Mouse (Mus musculus): ENCODE data around the gene Atg5. TPM values are rescaled to one million over a fixed set of nuclear protein-coding genes. Genes with fewer than 3 reads are reported as not detected.

Gene Atg5
- polyA plus RNA-seq, 1 experiment from 2014 or later = 51.4 TPM

DNA sequence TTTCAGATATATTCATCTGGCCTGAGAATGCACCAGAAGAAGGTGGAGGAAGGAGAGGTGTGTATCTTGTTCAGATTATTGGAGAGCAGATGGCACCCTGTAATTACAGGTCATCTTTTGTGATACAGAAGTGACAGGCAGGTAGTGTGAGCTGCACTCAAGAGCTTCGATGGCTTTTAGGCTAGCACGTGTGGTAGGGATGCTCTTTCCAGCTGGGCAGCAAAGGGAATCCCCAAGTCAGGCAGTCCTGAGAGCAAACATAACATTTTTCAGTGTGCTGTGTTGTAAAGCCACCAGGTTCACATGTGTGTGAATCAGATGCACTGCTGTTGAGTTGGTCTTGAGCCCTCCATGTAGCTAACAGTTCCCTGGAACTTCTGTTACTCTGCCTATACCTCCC is 98.0 kb downstream of the Atg5 start:
- H3K9ac ChIP-seq (ENCODE audit: low read depth, low read length) = no peak overlapping the region
- WGBS = 89% methylated on average over 2 of the region's 2 CpGs

DNA sequence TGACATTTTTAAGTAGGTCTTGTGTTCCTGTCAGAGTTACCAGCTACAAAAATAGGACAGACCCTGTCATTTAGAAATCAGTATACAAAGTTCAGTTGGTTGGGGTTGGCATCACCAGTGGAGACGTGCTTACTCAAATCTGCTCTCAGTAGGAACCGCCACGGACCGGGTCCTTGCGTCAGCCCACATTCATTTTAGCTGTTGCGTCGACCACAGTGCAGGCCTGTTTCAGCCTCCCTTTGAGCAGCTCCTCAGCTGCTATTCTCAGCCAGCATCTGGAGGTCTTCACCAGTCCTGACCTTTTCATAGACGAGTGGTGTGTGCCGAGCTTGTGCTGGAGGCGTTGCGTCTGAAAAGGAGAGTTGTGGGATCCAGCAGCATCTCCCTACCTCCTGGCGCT is 98.9 kb downstream of the Atg5 start:
- WGBS = 89% methylated on average over 12 of the region's 12 CpGs
- ATAC-seq (replicated peaks; ENCODE audit: low FRiP score, low read depth) (no peak), DNase-seq (ENCODE audit: low spot score) (no peak)
- TF ChIP-seq CTCF (IDR thresholded peaks at IDR 0.05; ENCODE audit: low read depth) = no peak
- no peak overlapping the region for H3K4me3 ChIP-seq (replicated peaks; ENCODE audit: low read depth, low read length)
- H3K9me3 ChIP-seq (replicated peaks; ENCODE audit: low read length) = no peaks in the 10 kb centered on the region
- no peaks in the 10 kb centered on the region for H3K4me1 ChIP-seq (replicated peaks; ENCODE audit: insufficient read depth, low read length)
- H3K27ac ChIP-seq = no peak overlapping the region
- H3K4me2 ChIP-seq (ENCODE audit: low read length) = no peak overlapping the region
- H3K27me3 ChIP-seq (ENCODE audit: insufficient read depth, low read length) = no peaks in the 10 kb centered on the region
- H3K9ac ChIP-seq (ENCODE audit: low read depth, low read length) = no peak overlapping the region
- no peaks in the 10 kb centered on the region for H3K36me3 ChIP-seq (ENCODE audit: insufficient read depth, low read length)

More for the DNA sequence above, 98.0 kb downstream of the Atg5 start:
- no peaks in the 10 kb centered on the region for H3K4me1 ChIP-seq (replicated peaks; ENCODE audit: insufficient read depth, low read length)
- no peak overlapping the region for H3K4me3 ChIP-seq (replicated peaks; ENCODE audit: low read depth, low read length)
- no peak for TF ChIP-seq CTCF (IDR thresholded peaks at IDR 0.05; ENCODE audit: low read depth)
- no peak overlapping the region for H3K27ac ChIP-seq
- DNase-seq (ENCODE audit: low spot score) = no peak
- ATAC-seq (replicated peaks; ENCODE audit: low FRiP score, low read depth) = no peak
- H3K4me2 ChIP-seq (ENCODE audit: low read length) = no peak overlapping the region
- no peaks in the 10 kb centered on the region for H3K9me3 ChIP-seq (replicated peaks; ENCODE audit: low read length)
- no peaks in the 10 kb centered on the region for H3K36me3 ChIP-seq (ENCODE audit: insufficient read depth, low read length)
- no peaks in the 10 kb centered on the region for H3K27me3 ChIP-seq (ENCODE audit: insufficient read depth, low read length)

DNA sequence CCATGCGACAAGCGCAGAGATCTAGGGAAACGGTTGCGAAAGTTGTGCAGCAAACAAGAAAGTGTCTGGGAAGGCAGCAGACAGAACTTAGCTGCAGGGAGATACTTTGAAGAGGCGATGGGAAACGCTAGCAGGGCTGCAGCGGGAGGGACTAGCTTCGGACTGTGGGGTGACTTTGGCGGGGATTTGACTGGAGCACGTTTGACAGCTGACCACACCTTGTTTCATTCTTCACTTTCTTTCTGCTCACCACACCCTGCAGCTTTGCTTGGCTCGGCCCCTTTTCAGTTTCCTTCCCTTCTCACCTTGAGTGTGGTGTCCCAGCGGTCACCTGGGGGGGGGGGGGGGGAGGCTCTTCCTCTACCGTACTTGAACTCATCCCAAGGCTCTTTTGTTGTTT is 100.4 kb downstream of the Atg5 start:
- no peak for ATAC-seq (replicated peaks; ENCODE audit: low FRiP score, low read depth)
- Histone ChIP-seq H3K27me3 (ENCODE audit: insufficient read depth, low read length) (no peaks in the 10 kb centered on the region), H3K9ac (ENCODE audit: low read depth, low read length) (no peak overlapping the region), H3K27ac (no peak overlapping the region), H3K4me1 (replicated peaks; ENCODE audit: insufficient read depth, low read length) (no peaks in the 10 kb centered on the region), H3K36me3 (ENCODE audit: insufficient read depth, low read length) (no peaks in the 10 kb centered on the region), H3K4me3 (replicated peaks; ENCODE audit: low read depth, low read length) (no peak overlapping the region), H3K4me2 (ENCODE audit: low read length) (no peak overlapping the region), H3K9me3 (replicated peaks; ENCODE audit: low read length) (no peaks in the 10 kb centered on the region)
- 76% methylated on average over 12 of the region's 13 CpGs for WGBS
- no peak for TF ChIP-seq CTCF (IDR thresholded peaks at IDR 0.05; ENCODE audit: low read depth)
- DNase-seq (ENCODE audit: low spot score) = no peak

DNA sequence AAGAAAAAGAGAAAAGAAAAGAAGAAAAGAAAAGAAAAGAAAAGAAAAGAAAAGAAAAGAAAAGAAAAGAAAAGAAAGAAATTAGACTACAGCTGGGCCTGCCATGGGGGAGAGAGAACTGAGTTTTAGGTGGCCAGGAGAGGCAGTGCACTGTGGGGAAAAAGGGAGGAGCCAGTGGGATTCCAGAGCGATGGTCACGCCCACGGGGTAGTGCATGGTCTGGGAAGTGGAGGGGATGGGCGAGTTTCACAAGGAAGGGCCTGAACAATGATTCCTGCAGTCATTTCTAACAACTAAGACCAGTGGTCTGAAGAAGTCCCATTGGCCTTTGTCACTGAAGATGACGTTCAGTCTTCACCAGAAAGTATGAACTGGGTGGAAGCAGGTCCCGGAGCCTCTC is 102.5 kb downstream of the Atg5 start:
- WGBS = 68% methylated on average over 6 of the region's 6 CpGs

DNA sequence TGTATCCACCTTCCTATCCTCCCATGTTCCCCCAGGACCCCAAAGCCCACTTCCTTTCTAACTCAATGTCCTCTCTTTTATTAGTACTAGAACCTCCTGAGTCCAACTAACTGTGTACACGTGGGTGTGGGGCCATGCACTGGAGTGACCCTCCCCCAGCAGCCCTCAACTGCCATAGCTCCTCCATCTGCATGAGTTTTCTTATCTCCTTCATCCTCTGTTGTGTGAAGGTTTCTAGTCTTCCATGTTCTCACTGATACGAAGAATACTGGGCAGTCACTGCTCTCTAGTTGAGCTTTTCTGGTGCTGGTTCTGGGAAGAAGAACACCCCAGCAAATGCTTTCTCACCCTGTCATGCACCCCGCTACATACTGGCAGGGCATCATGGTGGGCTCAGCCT is 104.1 kb downstream of the Atg5 start:
- Histone ChIP-seq H3K27me3 (ENCODE audit: insufficient read depth, low read length) (no peaks in the 10 kb centered on the region), H3K36me3 (ENCODE audit: insufficient read depth, low read length) (no peaks in the 10 kb centered on the region), H3K4me3 (replicated peaks; ENCODE audit: low read depth, low read length) (no peak overlapping the region), H3K9ac (ENCODE audit: low read depth, low read length) (no peak overlapping the region), H3K27ac (no peak overlapping the region), H3K4me2 (ENCODE audit: low read length) (no peak overlapping the region), H3K4me1 (replicated peaks; ENCODE audit: insufficient read depth, low read length) (no peaks in the 10 kb centered on the region), H3K9me3 (replicated peaks; ENCODE audit: low read length) (no peaks in the 10 kb centered on the region)
- no peak for DNase-seq (ENCODE audit: low spot score)
- WGBS = 78% methylated on average over 3 of the region's 3 CpGs
- ATAC-seq (replicated peaks; ENCODE audit: low FRiP score, low read depth) = no peak
- no peak for TF ChIP-seq CTCF (IDR thresholded peaks at IDR 0.05; ENCODE audit: low read depth)

More for the DNA sequence above, 102.5 kb downstream of the Atg5 start:
- Histone ChIP-seq H3K27me3 (ENCODE audit: insufficient read depth, low read length) (no peaks in the 10 kb centered on the region), H3K4me2 (ENCODE audit: low read length) (no peak overlapping the region), H3K27ac (no peak overlapping the region), H3K4me1 (replicated peaks; ENCODE audit: insufficient read depth, low read length) (no peaks in the 10 kb centered on the region), H3K9me3 (replicated peaks; ENCODE audit: low read length) (no peaks in the 10 kb centered on the region), H3K36me3 (ENCODE audit: insufficient read depth, low read length) (no peaks in the 10 kb centered on the region), H3K4me3 (replicated peaks; ENCODE audit: low read depth, low read length) (no peak overlapping the region), H3K9ac (ENCODE audit: low read depth, low read length) (no peak overlapping the region)
- no peak for DNase-seq (ENCODE audit: low spot score)
- ATAC-seq (replicated peaks; ENCODE audit: low FRiP score, low read depth) = no peak
- no peak for TF ChIP-seq CTCF (IDR thresholded peaks at IDR 0.05; ENCODE audit: low read depth)

DNA sequence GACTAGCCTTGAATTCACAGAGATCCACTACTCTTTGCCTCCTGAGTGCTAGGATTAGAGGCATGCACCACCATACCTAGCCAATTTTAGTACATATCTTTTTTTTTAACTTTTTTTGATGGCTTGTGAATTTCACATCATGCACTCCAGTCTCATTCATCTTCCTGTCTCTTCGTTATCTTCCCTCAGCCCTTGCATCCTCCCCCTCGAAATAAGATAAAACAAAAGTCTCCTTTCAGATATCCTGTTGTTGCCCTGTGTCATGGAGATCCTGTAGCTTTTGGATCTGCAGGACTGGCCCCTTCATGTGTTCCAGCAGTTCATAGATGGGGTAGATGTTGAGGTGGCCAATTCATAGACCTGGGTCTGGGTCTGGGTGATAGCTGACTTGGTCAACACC is 106.5 kb downstream of the Atg5 start:
- no peak for DNase-seq (ENCODE audit: low spot score)
- no peak overlapping the region for H3K4me3 ChIP-seq (replicated peaks; ENCODE audit: low read depth, low read length)
- no peak overlapping the region for H3K4me2 ChIP-seq (ENCODE audit: low read length)
- no peaks in the 10 kb centered on the region for H3K36me3 ChIP-seq (ENCODE audit: insufficient read depth, low read length)
- H3K4me1 ChIP-seq (replicated peaks; ENCODE audit: insufficient read depth, low read length) = no peaks in the 10 kb centered on the region
- no peak overlapping the region for H3K27ac ChIP-seq
- 78% methylated on average over 2 of the region's 2 CpGs for WGBS
- H3K9me3 ChIP-seq (replicated peaks; ENCODE audit: low read length) = no peaks in the 10 kb centered on the region
- ATAC-seq (replicated peaks; ENCODE audit: low FRiP score, low read depth) = no peak
- TF ChIP-seq CTCF (IDR thresholded peaks at IDR 0.05; ENCODE audit: low read depth) = no peak
- no peaks in the 10 kb centered on the region for H3K27me3 ChIP-seq (ENCODE audit: insufficient read depth, low read length)
- no peak overlapping the region for H3K9ac ChIP-seq (ENCODE audit: low read depth, low read length)

DNA sequence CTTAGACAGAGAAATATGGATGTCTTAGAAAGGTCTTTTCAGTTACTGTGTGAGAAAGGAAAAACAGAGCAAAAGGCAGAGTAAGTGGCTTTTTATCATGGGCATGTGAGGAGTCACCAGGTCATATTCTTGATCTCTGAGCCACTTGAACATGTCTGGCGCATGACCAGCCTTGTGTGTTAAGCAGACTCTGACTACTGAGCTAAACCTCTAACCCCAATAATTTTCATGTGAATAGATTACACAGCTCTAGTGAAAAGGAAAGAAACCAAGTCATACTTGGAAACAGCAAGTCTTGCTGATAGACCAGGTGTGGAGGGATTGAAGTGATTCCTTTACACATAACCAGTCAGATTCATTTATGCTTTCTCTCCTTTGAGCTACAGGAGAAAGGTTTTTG is 107.3 kb downstream of the Atg5 start:
- Histone ChIP-seq H3K27ac (no peak overlapping the region), H3K9ac (ENCODE audit: low read depth, low read length) (no peak overlapping the region), H3K36me3 (ENCODE audit: insufficient read depth, low read length) (no peaks in the 10 kb centered on the region), H3K4me3 (replicated peaks; ENCODE audit: low read depth, low read length) (no peak overlapping the region), H3K9me3 (replicated peaks; ENCODE audit: low read length) (no peaks in the 10 kb centered on the region), H3K4me2 (ENCODE audit: low read length) (no peak overlapping the region), H3K4me1 (replicated peaks; ENCODE audit: insufficient read depth, low read length) (peaks cover under 1% of the 10 kb centered on the region; the same call in 1 of the 2 replicates), H3K27me3 (ENCODE audit: insufficient read depth, low read length) (no peaks in the 10 kb centered on the region)
- DNase-seq (ENCODE audit: low spot score) (no peak), ATAC-seq (replicated peaks; ENCODE audit: low FRiP score, low read depth) (no peak)
- 96% methylated on average over 1 of the region's 1 CpGs for WGBS
- no peak for TF ChIP-seq CTCF (IDR thresholded peaks at IDR 0.05; ENCODE audit: low read depth)

Measured in kidney, postnatal 0 days (tissue).